Mouse (Mus musculus) liver, postnatal 0 days (tissue): ENCODE results near the gene Gm49711.

Experiments
- CTCF ChIP-seq: sonication (generic); IDR thresholded peaks from 2 replicates; pipeline ENCODE4 v1.5.1; 2016; ENCODE audit warnings: antibody characterized with exemption, low read depth
- EP300 ChIP-seq: IDR thresholded peaks from 2 replicates; pipeline ENCODE4 v1.6.1; 2016; ENCODE audit warnings: antibody characterized with exemption, low read depth, mild to moderate bottlenecking

DNA sequence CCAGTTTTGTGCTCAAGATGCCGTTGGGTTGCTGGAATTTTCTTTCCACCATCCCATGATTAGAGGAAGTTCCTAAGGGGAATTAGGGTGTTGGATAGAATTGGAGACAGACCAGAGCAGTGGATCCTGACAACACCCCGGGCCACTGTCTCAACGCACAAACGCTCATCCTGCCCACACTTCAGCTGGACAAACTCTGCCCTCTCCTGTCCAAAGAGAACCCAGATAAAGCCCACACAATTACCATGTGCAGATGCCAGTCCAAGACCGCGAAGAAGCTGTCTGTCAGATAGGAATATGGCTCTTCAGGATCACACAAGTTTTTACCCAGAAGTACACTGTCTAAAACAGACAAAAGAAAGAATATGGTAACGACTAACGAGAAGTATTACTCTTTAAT, 145.5 kb downstream of the Gm49711 start:
- TF ChIP-seq CTCF = peak; percentile 21; the same call in 1 of the 2 replicates
- no peak for TF ChIP-seq EP300
